In the genomic region with DNA sequence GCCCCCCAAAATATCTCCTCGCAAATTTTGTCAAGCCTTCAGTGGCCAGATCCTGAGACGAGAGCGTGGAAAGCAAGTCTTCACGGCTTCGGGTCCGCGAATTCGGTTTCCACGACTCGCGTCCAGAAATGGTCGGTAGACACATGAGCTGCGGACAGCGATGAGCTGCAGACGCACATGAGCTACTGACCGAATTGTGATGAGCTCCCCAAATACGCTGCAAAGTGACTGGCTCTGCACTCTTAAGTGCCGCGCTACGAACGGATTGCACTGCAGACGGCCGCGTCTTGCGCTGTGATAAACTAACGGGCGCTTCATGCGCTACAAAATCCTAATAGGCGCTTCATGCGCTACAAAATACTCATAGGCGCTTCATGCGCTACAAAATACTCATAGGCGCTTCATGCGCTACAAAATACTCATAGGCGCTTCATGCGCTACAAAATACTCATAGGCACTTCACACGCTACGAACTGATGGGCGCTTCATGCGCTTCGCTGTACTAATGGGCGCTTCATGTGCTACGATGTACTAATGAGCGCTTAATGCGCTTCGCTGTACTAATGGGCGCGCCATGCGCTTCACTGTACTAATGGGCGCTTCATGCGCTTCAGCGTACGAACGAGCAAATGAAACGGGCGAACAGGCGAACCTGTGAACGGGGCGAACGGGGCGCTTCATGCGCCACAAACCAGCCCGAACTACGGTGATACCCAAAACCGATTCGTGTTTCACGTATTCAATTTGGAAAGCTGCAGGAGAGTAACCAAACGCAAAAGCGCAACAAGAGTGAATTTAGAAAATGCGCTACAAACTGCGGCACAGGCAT, we compare ENCODE assay signal across 8 mouse cellular contexts. TPM values are rescaled to one million over a fixed set of nuclear protein-coding genes. Genes with fewer than 3 reads are reported as not detected.
DNase-seq lines count a peak whose midpoint lies in the region; ATAC-seq and TF ChIP-seq lines count a peak whose summit lies in the region.

No protein-coding gene starts in this region.

- peaks cover 10% of the 10 kb centered on the region for H3K36me3 ChIP-seq in forebrain, embryonic 10.5 days (replicated peaks)
- no peaks in the 10 kb centered on the region for H3K36me3 ChIP-seq in heart, postnatal 0 days (replicated peaks; ENCODE audit: control insufficient read depth, insufficient read depth, low read length)
- no peaks in the 10 kb centered on the region for H3K36me3 ChIP-seq in liver, embryonic 13.5 days

- no peak overlapping the region for H3K9ac ChIP-seq in heart, postnatal 0 days (replicated peaks; ENCODE audit: low read depth, low read length)
- H3K9ac ChIP-seq in liver, embryonic 13.5 days: no peak overlapping the region

- DNase-seq in CD4-positive, CD25-positive, alpha-beta regulatory T cell, adult 2 months (ENCODE audit: low read depth, low spot score): peak; percentile 42
- peak; percentile 47 for DNase-seq in forebrain, embryonic 10.5 days (ENCODE audit: extremely low spot score, low spot score)
- DNase-seq in heart, postnatal 0 days (ENCODE audit: low spot score): peak; percentile 53
- peak; percentile 31 to 51 for DNase-seq in kidney, postnatal 4 days
- DNase-seq in liver, embryonic 13.5 days: peak; percentile 33
- peak; percentile 14 for DNase-seq in naive thymus-derived CD4-positive, alpha-beta T cell, adult 2 months (ENCODE audit: low read depth)
- peak; percentile 62 for DNase-seq in testis, postnatal 14 days (ENCODE audit: low spot score)

- no peaks in the 10 kb centered on the region for H3K27me3 ChIP-seq in forebrain, embryonic 10.5 days (ENCODE audit: poor library complexity, severe bottlenecking)
- no peaks in the 10 kb centered on the region for H3K27me3 ChIP-seq in heart, postnatal 0 days (ENCODE audit: control insufficient read depth, insufficient read depth, low read length)
- H3K27me3 ChIP-seq in liver, embryonic 13.5 days: peaks cover 27% of the 10 kb centered on the region

- ATAC-seq in heart, postnatal 0 days (ENCODE audit: insufficient read depth, low read depth): no peak
- ATAC-seq in liver, embryonic 13.5 days (ENCODE audit: low read depth): no peak

- H3K4me1 ChIP-seq in bone marrow, adult 2 months (ENCODE audit: control insufficient read depth, insufficient read depth, low read length): no peaks in the 10 kb centered on the region; the same call in 1 of the 2 replicates
- peaks cover 22% of the 10 kb centered on the region for H3K4me1 ChIP-seq in forebrain, embryonic 10.5 days
- H3K4me1 ChIP-seq in heart, postnatal 0 days (ENCODE audit: control insufficient read depth, insufficient read depth): no peaks in the 10 kb centered on the region
- peaks cover 3% of the 10 kb centered on the region; the same call in 1 of the 2 replicates for H3K4me1 ChIP-seq in liver, embryonic 13.5 days (replicated peaks)

- TF ChIP-seq EP300 in heart, postnatal 0 days (IDR thresholded peaks at IDR 0.05; ENCODE audit: low read depth): no peak

- 51% methylated on average over 71 of the region's 71 CpGs for WGBS in bone marrow, adult 2 months
- 55% methylated on average over 71 of the region's 71 CpGs for WGBS in forebrain, embryonic 10.5 days
- WGBS in heart, postnatal 0 days: 52% methylated on average over 71 of the region's 71 CpGs
- WGBS in liver, embryonic 13.5 days (ENCODE audit: insufficient replicate concordance): 53% methylated on average over 71 of the region's 71 CpGs

- no peak for TF ChIP-seq POLR2A in bone marrow, adult 2 months (IDR thresholded peaks at IDR 0.05; ENCODE audit: borderline replicate concordance, control insufficient read depth, low read depth, low read length)

- TF ChIP-seq CTCF in bone marrow, adult 2 months (IDR thresholded peaks at IDR 0.05; ENCODE audit: control insufficient read depth, insufficient read depth, low read length): no peak
- TF ChIP-seq CTCF in heart, postnatal 0 days (IDR thresholded peaks at IDR 0.05; ENCODE audit: low read depth): no peak

- no peak overlapping the region for H3K27ac ChIP-seq in bone marrow, adult 2 months (ENCODE audit: control insufficient read depth, insufficient read depth, low read depth, low read length, poor library complexity)
- peak overlapping the region; percentile 96 for H3K27ac ChIP-seq in forebrain, embryonic 10.5 days
- H3K27ac ChIP-seq in heart, postnatal 0 days (ENCODE audit: low read depth): no peak overlapping the region
- H3K27ac ChIP-seq in liver, embryonic 13.5 days: peak overlapping the region; percentile 39; the same call in 1 of the 2 replicates

- peak overlapping the region; percentile 66 for H3K4me2 ChIP-seq in heart, postnatal 0 days (ENCODE audit: low read depth, low read length)
- H3K4me2 ChIP-seq in liver, embryonic 13.5 days: peak overlapping the region; percentile 60

- peaks cover 31% of the 10 kb centered on the region for H3K9me3 ChIP-seq in forebrain, embryonic 10.5 days
- no peaks in the 10 kb centered on the region for H3K9me3 ChIP-seq in heart, postnatal 0 days (replicated peaks; ENCODE audit: control insufficient read depth, low read length)
- H3K9me3 ChIP-seq in liver, embryonic 13.5 days (replicated peaks): no peaks in the 10 kb centered on the region; the same call in 1 of the 2 replicates

- H3K4me3 ChIP-seq in bone marrow, adult 2 months (replicated peaks; ENCODE audit: control insufficient read depth, low read depth, low read length): peak overlapping the region; percentile 26
- H3K4me3 ChIP-seq in forebrain, embryonic 10.5 days: peak overlapping the region; percentile 62
- peak overlapping the region; percentile 54 for H3K4me3 ChIP-seq in heart, postnatal 0 days (ENCODE audit: low read depth, low read length)
- H3K4me3 ChIP-seq in liver, embryonic 13.5 days (replicated peaks): peak overlapping the region; percentile 50

RNA-seq across cellular contexts. Expression of gene Peg10, which starts 0.8 kb away (rescaled TPM):
- polyA plus RNA-seq in bone marrow, adult 2 months (2011; ENCODE audit: insufficient read depth, insufficient read length, low replicate concordance, missing spikeins): 0.93 and 4.5 TPM in 2 replicates
- polyA plus RNA-seq in forebrain, embryonic 10.5 days (2016; fragmentation: Nextera tagmentation; extraction: Ambion mirVana): 11.8 and 12.9 TPM in 2 replicates
- 6.5 and 9.3 TPM in 2 replicates for total RNA-seq in heart, postnatal 0 days (2014; rRNA removed; ENCODE audit: low replicate concordance)
- 0.41 and 0.42 TPM in 2 replicates for polyA plus RNA-seq in heart, postnatal 0 days (2015; fragmentation: Nextera tagmentation; extraction: Ambion mirVana)
- 2.8 and 3.5 TPM in 2 replicates for polyA plus RNA-seq in liver, embryonic 13.5 days (2015; fragmentation: Nextera tagmentation; extraction: Ambion mirVana)

RNA-seq across cellular contexts. Expression of gene Sgce, which starts 0.9 kb away (rescaled TPM):
- polyA plus RNA-seq in bone marrow, adult 2 months (2011; ENCODE audit: insufficient read depth, insufficient read length, low replicate concordance, missing spikeins): 0.84 and 7.1 TPM in 2 replicates
- polyA plus RNA-seq in forebrain, embryonic 10.5 days (2016; fragmentation: Nextera tagmentation; extraction: Ambion mirVana): 49.9 and 50.4 TPM in 2 replicates
- total RNA-seq in heart, postnatal 0 days (2014; rRNA removed; ENCODE audit: low replicate concordance): 31.3 and 36.6 TPM in 2 replicates
- polyA plus RNA-seq in heart, postnatal 0 days (2015; fragmentation: Nextera tagmentation; extraction: Ambion mirVana): 50.8 and 53.0 TPM in 2 replicates
- 17.3 and 20.1 TPM in 2 replicates for polyA plus RNA-seq in liver, embryonic 13.5 days (2015; fragmentation: Nextera tagmentation; extraction: Ambion mirVana)

Comparison
In these comparisons a context has a peak if more than half of its experiments do, and no peak if none do; other contexts are left out.
1. H3K27ac ChIP-seq: peak in forebrain, embryonic 10.5 days (single experiment) and liver, embryonic 13.5 days (single experiment); none in bone marrow, adult 2 months (single experiment) and heart, postnatal 0 days (single experiment).
2. Peak in every context shown above with its lines, with median percentiles within 50 percentile points of each other: DNase-seq and H3K4me3 ChIP-seq.